Mouse (Mus musculus) cerebellum, adult 2 months (tissue): ENCODE results near the gene Slain2.
A peak's percentile ranks its signal among the peaks of the same experiment; 100 is the strongest.

Source experiments
- CTCF ChIP-seq: fragments of 200-500 bp; IDR thresholded peaks from 2 replicates; pipeline ENCODE4 v1.5.1; 2011; ENCODE audit warnings: low read depth, mild to moderate bottlenecking, control low read depth, low read length, moderate library complexity, borderline replicate concordance; ENCODE audit not compliant: insufficient read depth
- POLR2A ChIP-seq: fragments of 200-500 bp; IDR thresholded peaks from 2 replicates; pipeline ENCODE4 v1.6.1; 2011; ENCODE audit warnings: low read length, control low read depth, borderline replicate concordance; ENCODE audit not compliant: insufficient read depth

DNA sequence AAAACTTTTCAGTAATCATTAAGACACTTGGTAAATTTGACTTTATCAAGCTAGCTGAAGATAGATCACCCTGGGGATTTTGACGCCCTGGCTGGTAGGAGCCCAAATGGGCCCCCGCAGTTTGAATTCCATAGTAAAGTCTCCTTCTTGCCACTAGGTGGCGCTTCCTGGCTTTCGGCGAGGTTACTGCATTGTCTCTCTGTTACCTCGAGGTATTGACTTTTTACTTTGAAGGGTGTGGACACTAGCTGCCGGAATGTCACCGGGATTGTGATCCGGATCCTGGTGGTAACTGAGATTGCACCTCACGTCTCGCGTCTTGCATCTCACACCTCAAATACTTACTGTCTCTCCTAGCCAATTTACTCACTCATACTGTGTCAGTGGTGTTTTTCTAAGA, 22.6 kb upstream of the Slain2 start:
- peak; percentile 67; the same call in 1 of the 2 replicates for TF ChIP-seq CTCF
- no peak for TF ChIP-seq POLR2A
